Mouse (Mus musculus) layer of hippocampus, adult 18-20 months (tissue): ENCODE measurements around the gene Prokr1. TPM values are rescaled to one million over a fixed set of nuclear protein-coding genes. Genes with fewer than 3 reads are reported as not detected.

Experiments
- total RNA-seq, 2 experiments: library from RNA; stranded (reverse); gene quantifications; 2 replicates each; pipeline ENCODE4 v1.2.3; 2021

The Prokr1 gene
- total RNA-seq, 2 experiments from 2014 or later, result 0.12 TPM; not detected in 1

Other genes starting within 250 kb of the Prokr1 start
- not detected for gene Gkn1, start 239.8 kb downstream of the Prokr1 start, total RNA-seq
- gene Gkn2, start 217.4 kb downstream of the Prokr1 start, total RNA-seq, result not detected
- 1 to 10 TPM; 1.5 to 3.3 TPM for gene Gkn3, start 201.8 kb downstream of the Prokr1 start, total RNA-seq
- not detected for gene Bmp10, start 161.7 kb downstream of the Prokr1 start, total RNA-seq
- gene Arhgap25, start 57.5 kb downstream of the Prokr1 start, total RNA-seq, result 1 to 10 TPM; 1.7 to 2.9 TPM
- 1 to 10 TPM; 7.5 to 7.9 TPM for gene Aplf, start 81.5 kb upstream of the Prokr1 start, total RNA-seq
- gene Efcc1, start 140.1 kb upstream of the Prokr1 start, total RNA-seq, result 1 to 10 TPM; 3.6 to 5.2 TPM
- 1 to 10 TPM; 1.3 to 1.7 TPM for gene Gp9, start 187.3 kb upstream of the Prokr1 start, total RNA-seq
- gene Rab43, start 221.4 kb upstream of the Prokr1 start, total RNA-seq, result 10 to 100 TPM; 15.6 to 19.8 TPM
- 1 to 10 TPM; 1.9 to 3.9 TPM for gene Gm45140, start 245.1 kb upstream of the Prokr1 start, total RNA-seq
- 10 to 100 TPM; 24.1 to 25.0 TPM for gene Isy1, start 248.1 kb upstream of the Prokr1 start, total RNA-seq